Mouse (Mus musculus): ENCODE results near the gene Fscn2. TPM values are rescaled to one million over a fixed set of nuclear protein-coding genes. Genes with fewer than 3 reads are reported as not detected.
A peak's percentile ranks its signal among the peaks of the same experiment; 100 is the strongest.

Fscn2 gene
- 0.31 and 0.50 TPM in 2 replicates for polyA plus RNA-seq (2015; fragmentation: Nextera tagmentation; extraction: Ambion mirVana)

DNA sequence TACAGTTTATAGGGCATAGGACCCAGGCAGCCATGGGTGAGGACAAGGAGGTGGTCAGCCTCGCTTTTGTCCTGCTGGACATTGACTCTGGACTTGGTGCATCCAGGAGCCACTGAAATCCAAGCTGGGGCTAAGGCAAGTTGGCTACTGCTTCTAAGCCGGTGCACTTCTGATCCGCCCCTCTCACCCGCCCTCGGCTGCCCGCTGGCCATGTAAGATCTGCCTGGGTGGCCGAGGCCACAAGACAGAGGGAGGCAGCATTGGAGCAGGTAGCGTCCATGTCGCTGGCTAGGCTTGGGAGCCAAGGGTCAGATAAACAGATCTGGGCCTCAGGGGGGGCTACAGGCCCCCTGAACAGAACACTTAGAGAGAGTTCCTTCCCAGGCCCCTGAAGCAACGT is at the start of gene Fscn2:
Fscn2 (plus strand) TSS at position 240 of the 400 bp plus-strand sequence.
- Histone ChIP-seq H3K27ac (replicated peaks) (no peak within 1 kb of the TSS), H3K9me3 (no peaks in the 10 kb centered on the region), H3K4me3 (no peak within 1 kb of the TSS), H3K4me1 (peaks cover 50% of the 10 kb centered on the region), H3K4me2 (no peak within 1 kb of the TSS), H3K27me3 (replicated peaks) (no peaks in the 10 kb centered on the region), H3K36me3 (no peaks in the 10 kb centered on the region), H3K9ac (peak within 1 kb of the TSS; percentile 53; the same call in 1 of the 2 replicates)
- ATAC-seq (ENCODE audit: extremely low read depth, insufficient number of reproducible peaks, low FRiP score, low TSS enrichment): no peak
- 74% methylated on average over 10 of the region's 10 CpGs for WGBS

DNA sequence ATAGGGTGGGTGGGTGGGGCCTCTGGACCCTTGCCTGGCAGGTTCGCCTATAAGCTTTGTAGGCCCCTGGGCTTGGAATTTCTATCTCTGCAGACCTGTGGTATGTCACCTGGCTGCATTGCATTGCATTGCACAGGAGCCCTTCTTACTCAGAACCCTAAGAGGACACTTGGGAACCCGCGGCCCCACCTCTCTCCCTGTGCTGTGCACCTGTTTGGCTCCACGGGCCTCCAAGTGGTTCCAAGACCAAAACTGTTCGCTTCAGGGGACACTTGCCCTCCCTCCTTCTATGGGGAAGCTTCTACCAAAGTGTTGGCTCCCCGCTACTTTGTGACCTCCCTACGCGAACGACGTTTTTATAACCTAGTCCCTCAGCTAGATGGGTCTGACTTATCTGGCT is 49.8 kb upstream of the Fscn2 start:
- 59% methylated on average over 10 of the region's 10 CpGs for WGBS
- H3K4me3 ChIP-seq: peak overlapping the region; percentile 57
- peak overlapping the region; percentile 88 for H3K9ac ChIP-seq
- H3K4me1 ChIP-seq: peaks cover 57% of the 10 kb centered on the region
- peak overlapping the region; percentile 95 for H3K27ac ChIP-seq (replicated peaks)
- no peaks in the 10 kb centered on the region for H3K27me3 ChIP-seq (replicated peaks)
- no peak for ATAC-seq (ENCODE audit: extremely low read depth, insufficient number of reproducible peaks, low FRiP score, low TSS enrichment)
- H3K9me3 ChIP-seq: no peaks in the 10 kb centered on the region
- H3K36me3 ChIP-seq: no peaks in the 10 kb centered on the region
- H3K4me2 ChIP-seq: peak overlapping the region; percentile 84

DNA sequence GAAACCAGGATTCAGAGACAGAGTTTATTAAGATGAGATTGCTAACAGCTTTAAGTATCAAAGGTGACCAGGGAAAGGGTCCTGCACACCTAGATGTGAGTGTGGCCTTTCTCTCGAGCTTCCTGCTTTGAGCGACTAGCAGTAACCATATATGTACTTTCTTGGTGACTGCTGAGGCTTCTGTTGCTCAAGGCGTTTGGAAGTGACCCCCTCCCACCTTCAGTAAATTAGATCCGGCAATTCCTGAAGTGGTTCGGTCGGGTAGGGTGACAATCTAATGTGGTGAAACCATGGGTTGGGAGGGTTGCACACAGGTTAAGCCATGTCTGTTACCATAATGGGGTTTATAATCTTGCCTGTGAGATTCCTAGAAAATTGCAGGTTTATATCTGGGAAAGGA is 49.3 kb upstream of the Fscn2 start:
- 84% methylated on average over 6 of the region's 6 CpGs for WGBS
- Histone ChIP-seq H3K4me3 (no peak overlapping the region), H3K9me3 (no peaks in the 10 kb centered on the region), H3K27ac (replicated peaks) (peak overlapping the region; percentile 95), H3K4me1 (peaks cover 57% of the 10 kb centered on the region), H3K4me2 (0 out of 2 replicates have a peak overlapping the region, but pooled peaks have one; percentile 84), H3K27me3 (replicated peaks) (no peaks in the 10 kb centered on the region), H3K36me3 (no peaks in the 10 kb centered on the region), H3K9ac (peak overlapping the region; percentile 88; the same call in 1 of the 2 replicates)
- ATAC-seq (ENCODE audit: extremely low read depth, insufficient number of reproducible peaks, low FRiP score, low TSS enrichment): no peak

DNA sequence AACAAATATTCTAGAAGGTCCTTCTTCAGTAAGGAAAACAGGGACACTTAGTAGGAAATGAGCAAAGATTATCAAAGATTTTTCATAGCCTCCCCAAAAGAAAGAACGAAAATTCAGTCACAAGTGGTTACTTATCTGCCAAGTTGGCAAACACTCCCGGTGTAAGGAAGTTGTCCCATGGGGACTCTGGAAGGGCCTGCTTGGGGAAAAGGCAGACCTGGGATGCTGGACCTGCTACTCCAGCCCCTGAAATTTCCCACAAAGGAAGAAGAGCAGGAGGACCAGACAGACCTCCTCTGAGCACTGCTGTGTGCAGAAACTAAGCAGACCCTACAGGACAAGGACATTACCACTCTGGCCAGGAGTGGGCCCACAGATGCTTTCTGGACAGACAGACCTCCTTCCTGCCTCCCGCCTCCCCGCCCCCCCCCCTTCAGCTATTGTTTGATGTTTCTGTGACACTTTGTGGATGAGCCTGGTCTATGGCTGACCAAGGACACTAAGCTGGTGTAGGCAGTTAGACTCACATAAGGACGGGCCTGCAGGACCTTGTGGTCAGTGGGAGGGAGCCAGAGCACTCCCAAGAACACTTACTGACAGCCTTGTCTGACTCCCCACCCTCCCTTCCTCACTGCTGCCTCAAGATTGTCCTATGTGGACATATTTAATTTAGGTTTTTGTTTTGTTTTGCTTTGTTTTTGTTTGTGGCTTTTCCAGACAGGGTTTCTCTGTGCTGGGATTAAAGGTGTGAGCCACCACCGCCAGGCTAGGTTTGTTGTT is 47.2 kb upstream of the Fscn2 start:
- Histone ChIP-seq H3K27ac (replicated peaks) (no peak overlapping the region), H3K27me3 (replicated peaks) (no peaks in the 10 kb centered on the region), H3K4me1 (peaks cover 49% of the 10 kb centered on the region), H3K4me2 (no peak overlapping the region), H3K9ac (no peak overlapping the region), H3K9me3 (no peaks in the 10 kb centered on the region), H3K4me3 (no peak overlapping the region), H3K36me3 (no peaks in the 10 kb centered on the region)
- 57% methylated on average over 6 of the region's 6 CpGs for WGBS
- ATAC-seq (ENCODE audit: extremely low read depth, insufficient number of reproducible peaks, low FRiP score, low TSS enrichment): no peak

DNA sequence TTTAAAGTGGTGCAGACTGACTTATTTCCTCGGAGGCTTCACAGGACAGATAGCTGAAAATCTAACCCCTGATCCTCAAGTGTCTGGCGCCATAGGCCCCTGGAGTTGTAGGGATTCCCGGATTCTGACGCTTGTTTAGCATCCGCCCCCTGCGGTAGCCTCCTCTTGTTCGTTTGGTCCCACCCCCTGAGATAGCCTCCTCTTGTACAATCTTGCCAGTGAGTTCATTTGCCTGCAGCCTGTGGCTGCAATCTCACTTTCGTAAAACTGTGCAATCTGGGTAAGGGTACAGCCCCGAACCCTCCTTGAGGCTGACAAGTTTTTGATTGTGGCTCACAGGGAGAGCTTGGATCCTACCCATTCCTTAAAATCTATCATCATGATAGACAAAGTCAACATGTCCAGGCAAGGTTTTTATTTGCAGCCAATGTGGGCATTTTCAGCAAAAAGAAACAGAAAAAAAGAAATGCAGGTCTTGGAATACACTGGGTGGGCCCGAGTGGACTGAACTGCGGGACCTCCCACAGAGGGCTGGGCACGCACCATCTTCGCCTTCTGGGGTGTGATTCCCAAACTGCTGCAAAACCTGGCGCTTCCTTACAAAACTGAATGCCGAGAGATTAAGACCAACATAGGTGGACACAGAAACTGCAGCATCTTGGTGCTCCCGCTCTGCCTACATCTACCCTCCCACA is 46.5 kb upstream of the Fscn2 start:
- Histone ChIP-seq H3K27me3 (replicated peaks) (no peaks in the 10 kb centered on the region), H3K4me3 (peak overlapping the region; percentile 60), H3K4me1 (peaks cover 49% of the 10 kb centered on the region), H3K36me3 (no peaks in the 10 kb centered on the region), H3K9me3 (no peaks in the 10 kb centered on the region), H3K4me2 (peak overlapping the region; percentile 86), H3K27ac (replicated peaks) (peak overlapping the region; percentile 99), H3K9ac (peak overlapping the region; percentile 80)
- 42% methylated on average over 16 of the region's 16 CpGs for WGBS
- ATAC-seq (ENCODE audit: extremely low read depth, insufficient number of reproducible peaks, low FRiP score, low TSS enrichment): no peak

DNA sequence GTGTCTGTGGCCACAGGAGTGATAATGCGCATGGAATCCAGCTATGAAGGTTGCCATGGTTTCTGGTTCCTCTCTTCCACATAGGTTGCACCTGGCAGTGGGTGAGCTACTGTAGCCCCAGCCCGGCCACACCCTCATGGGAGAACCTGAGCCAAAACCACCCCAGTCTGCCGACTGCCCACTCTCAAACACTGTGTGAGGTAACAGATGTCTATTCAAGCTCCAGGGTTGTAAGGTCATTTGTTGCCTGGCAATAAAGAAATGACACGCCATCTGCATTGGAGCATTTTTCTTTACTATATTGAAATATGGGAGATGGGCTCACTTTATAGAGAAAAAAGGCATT is 45.9 kb upstream of the Fscn2 start:
- peaks cover 45% of the 10 kb centered on the region for H3K4me1 ChIP-seq
- peak overlapping the region; percentile 99 for H3K27ac ChIP-seq (replicated peaks)
- 45% methylated on average over 4 of the region's 4 CpGs for WGBS
- peak overlapping the region; percentile 80 for H3K9ac ChIP-seq
- H3K27me3 ChIP-seq (replicated peaks): no peaks in the 10 kb centered on the region
- ATAC-seq (ENCODE audit: extremely low read depth, insufficient number of reproducible peaks, low FRiP score, low TSS enrichment): no peak
- H3K36me3 ChIP-seq: no peaks in the 10 kb centered on the region
- H3K4me3 ChIP-seq: peak overlapping the region; percentile 60
- H3K4me2 ChIP-seq: peak overlapping the region; percentile 86
- no peaks in the 10 kb centered on the region for H3K9me3 ChIP-seq

DNA sequence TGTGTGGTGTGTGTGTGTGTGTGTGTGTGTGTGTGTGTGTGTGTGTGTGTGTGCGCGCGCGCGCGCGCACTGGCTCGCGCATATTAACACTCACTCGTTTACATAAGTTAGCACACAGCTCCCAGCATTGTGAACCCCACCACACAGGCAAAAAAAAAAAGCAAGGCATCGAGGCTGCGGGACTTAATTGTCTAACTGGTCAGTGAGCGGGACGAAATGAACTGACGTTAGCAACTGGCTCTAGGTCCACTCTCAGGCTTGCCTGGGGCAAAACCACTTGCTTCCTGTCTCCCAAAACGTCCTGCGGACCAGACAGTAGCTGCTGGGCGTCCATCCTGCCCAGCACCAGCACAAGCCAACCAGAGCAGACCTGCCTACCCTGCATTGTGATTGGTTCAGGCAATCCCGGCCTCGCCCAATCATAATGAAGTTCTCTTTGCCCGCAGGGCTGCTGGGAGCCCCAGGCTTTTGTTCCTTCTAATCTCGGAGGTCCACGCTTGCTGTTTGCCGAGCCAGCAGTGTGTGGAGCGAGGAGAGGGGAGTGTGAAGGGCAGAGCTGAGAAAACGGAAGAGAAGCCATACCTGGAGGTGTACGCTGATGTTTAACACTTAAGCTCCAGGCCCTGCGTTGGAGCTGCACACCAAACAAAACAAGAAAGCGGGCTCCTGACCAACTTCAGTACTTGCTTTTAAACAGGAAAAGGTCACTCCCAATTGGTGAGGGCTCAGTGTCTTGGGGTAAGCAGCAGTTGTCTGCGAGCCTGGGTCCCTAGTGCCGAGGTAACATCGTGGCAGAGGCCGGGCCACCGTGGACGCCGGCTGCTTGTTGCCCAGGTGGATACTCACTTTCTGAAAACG is 45.3 kb upstream of the Fscn2 start:
- H3K4me2 ChIP-seq: peak overlapping the region; percentile 86
- no peaks in the 10 kb centered on the region for H3K27me3 ChIP-seq (replicated peaks)
- peaks cover 42% of the 10 kb centered on the region for H3K4me1 ChIP-seq
- no peaks in the 10 kb centered on the region for H3K9me3 ChIP-seq
- WGBS: 11% methylated on average over 36 of the region's 37 CpGs
- peak overlapping the region; percentile 99 for H3K27ac ChIP-seq (replicated peaks)
- no peaks in the 10 kb centered on the region for H3K36me3 ChIP-seq
- H3K9ac ChIP-seq: peak overlapping the region; percentile 90
- ATAC-seq (ENCODE audit: extremely low read depth, insufficient number of reproducible peaks, low FRiP score, low TSS enrichment): peak; percentile 92
- peak overlapping the region; percentile 60 for H3K4me3 ChIP-seq

DNA sequence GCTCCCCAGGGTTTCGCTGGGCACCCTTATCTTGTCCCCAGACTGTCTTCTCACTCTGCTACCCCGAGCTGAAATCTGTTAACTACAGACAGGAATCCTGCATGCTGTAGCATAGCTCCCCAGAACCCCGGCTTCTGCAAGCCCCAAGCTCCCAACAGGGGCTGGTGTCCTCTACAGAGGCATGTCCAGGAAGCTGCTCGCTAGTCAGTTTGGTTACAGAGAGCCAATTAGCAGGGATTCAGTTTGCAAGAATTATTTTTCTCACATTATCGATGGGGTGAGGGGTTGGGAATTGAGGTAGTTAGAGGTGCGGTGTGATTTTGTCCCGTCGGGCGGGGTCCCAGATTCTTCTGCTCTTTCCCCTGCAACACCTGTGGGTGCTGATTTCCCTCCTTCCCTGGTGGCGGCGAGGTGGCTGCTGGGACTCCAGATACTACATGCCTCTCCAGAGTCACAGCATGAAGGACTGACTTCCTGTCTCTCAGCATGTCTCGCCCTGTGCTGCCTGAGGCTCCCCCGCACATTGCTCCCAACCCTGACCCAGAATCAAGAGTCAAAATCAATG is 44.6 kb upstream of the Fscn2 start:
- Histone ChIP-seq H3K27ac (replicated peaks) (peak overlapping the region; percentile 99), H3K9me3 (no peaks in the 10 kb centered on the region), H3K9ac (peak overlapping the region; percentile 90), H3K4me1 (peaks cover 34% of the 10 kb centered on the region), H3K36me3 (no peaks in the 10 kb centered on the region), H3K4me3 (peak overlapping the region; percentile 60), H3K4me2 (peak overlapping the region; percentile 86), H3K27me3 (replicated peaks) (no peaks in the 10 kb centered on the region)
- ATAC-seq (ENCODE audit: extremely low read depth, insufficient number of reproducible peaks, low FRiP score, low TSS enrichment): no peak
- 10% methylated on average over 13 of the region's 13 CpGs for WGBS

DNA sequence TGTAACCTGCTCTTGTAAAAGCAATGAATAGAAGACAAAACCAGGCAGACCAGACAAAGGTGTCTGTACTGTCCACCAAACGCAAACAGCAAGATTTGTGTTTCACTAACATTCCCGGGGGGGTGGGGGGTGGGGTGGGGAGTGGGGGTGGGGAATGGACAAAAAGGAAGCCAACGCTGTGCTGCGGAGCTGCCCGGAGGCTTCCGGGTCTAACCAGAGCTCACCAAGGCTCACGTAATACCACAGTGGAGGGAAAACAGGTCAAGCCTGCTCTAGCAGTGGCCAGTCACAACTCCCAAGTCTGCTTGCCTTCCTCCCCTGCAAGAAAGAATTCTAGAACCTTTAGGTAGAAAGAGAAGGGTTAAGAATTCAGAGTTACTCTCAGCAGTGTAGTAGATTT is 43.9 kb upstream of the Fscn2 start:
- Histone ChIP-seq H3K4me1 (peaks cover 32% of the 10 kb centered on the region), H3K9ac (0 out of 2 replicates have a peak overlapping the region, but pooled peaks have one; percentile 33), H3K4me2 (peak overlapping the region; percentile 86), H3K27ac (replicated peaks) (peak overlapping the region; percentile 99), H3K9me3 (no peaks in the 10 kb centered on the region), H3K4me3 (no peak overlapping the region), H3K27me3 (replicated peaks) (no peaks in the 10 kb centered on the region), H3K36me3 (no peaks in the 10 kb centered on the region)
- 66% methylated on average over 7 of the region's 7 CpGs for WGBS
- ATAC-seq (ENCODE audit: extremely low read depth, insufficient number of reproducible peaks, low FRiP score, low TSS enrichment): no peak

DNA sequence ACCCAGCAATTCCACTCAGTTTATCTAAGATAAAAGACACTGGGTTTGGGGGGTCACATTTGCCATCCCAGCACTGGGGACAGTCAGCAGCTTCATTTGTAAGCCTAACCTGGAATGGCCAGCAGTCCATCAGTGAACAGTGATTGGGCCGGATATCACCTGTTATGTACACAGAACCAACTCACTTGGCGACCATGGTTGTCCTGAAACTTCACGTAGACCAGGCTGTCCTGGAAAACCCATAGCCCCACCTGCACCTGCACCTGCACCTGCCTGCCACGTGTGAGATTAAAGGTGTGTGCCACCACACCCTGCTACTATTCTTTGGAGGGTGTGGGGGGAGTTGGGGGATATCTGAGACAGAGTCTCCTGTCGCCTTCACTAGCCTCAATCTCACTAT is 42.0 kb upstream of the Fscn2 start:
- Histone ChIP-seq H3K4me1 (peaks cover 26% of the 10 kb centered on the region), H3K4me3 (no peak overlapping the region), H3K9me3 (no peaks in the 10 kb centered on the region), H3K36me3 (no peaks in the 10 kb centered on the region), H3K9ac (no peak overlapping the region), H3K4me2 (no peak overlapping the region), H3K27me3 (replicated peaks) (no peaks in the 10 kb centered on the region), H3K27ac (replicated peaks) (no peak overlapping the region)
- WGBS: 75% methylated on average over 5 of the region's 5 CpGs
- no peak for ATAC-seq (ENCODE audit: extremely low read depth, insufficient number of reproducible peaks, low FRiP score, low TSS enrichment)

DNA sequence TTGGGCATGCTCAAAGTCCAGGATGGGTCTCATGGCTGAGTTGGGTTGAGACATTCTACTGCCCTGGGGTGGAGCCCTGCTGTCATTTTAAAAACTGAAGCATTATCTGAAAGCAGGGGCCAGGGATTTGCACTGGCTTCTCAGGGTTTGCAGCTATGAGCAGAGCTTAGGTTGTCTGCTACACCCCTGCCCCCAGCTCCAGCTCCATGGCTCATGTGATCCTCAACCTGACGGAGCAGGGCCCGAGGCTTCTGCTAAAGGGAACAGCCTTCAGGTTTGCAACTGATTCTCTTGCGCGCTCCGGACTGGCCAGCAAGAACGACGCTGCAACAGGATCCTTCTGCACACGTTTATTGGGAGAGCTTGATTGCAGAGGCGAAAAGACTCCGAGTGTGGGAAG is 41.2 kb upstream of the Fscn2 start:
- no peak overlapping the region for H3K4me2 ChIP-seq
- H3K9me3 ChIP-seq: no peaks in the 10 kb centered on the region
- H3K27ac ChIP-seq (replicated peaks): no peak overlapping the region
- WGBS: 92% methylated on average over 10 of the region's 10 CpGs
- no peak overlapping the region for H3K4me3 ChIP-seq
- H3K27me3 ChIP-seq (replicated peaks): no peaks in the 10 kb centered on the region
- H3K9ac ChIP-seq: no peak overlapping the region
- peaks cover 18% of the 10 kb centered on the region for H3K4me1 ChIP-seq
- ATAC-seq (ENCODE audit: extremely low read depth, insufficient number of reproducible peaks, low FRiP score, low TSS enrichment): no peak
- no peaks in the 10 kb centered on the region for H3K36me3 ChIP-seq

Measured in heart, embryonic 13.5 days (tissue).